Mouse (Mus musculus) spleen, adult 2 months (tissue): ENCODE measurements at regions not wholly inside any gene's neighbourhood (a gene's known extent, or its start where the extent isn't known, plus 50 kb on each side); places are given as distances from the start of the nearest gene placed in this dataset.

Source experiments
- CTCF ChIP-seq: fragments of 200-500 bp; IDR thresholded peaks from 2 replicates; pipeline ENCODE4 v1.5.1; 2011; ENCODE audit warnings: mild to moderate bottlenecking, inconsistent platforms; ENCODE audit not compliant: insufficient read depth, insufficient read length, insufficient replicate concordance; ENCODE audit errors: extremely low read depth
- POLR2A ChIP-seq: fragments of 200-500 bp; IDR thresholded peaks from 2 replicates; pipeline ENCODE4 v1.6.1; 2011; ENCODE audit warnings: low read depth, low read length, inconsistent platforms

GRCm38 (mm10) chr9:120835621-120836020 is 93.4 kb upstream of the Ctnnb1 start:
- no peak for TF ChIP-seq CTCF
- no peak for TF ChIP-seq POLR2A
